Mouse (Mus musculus): ENCODE measurements at regions not wholly inside any gene's neighbourhood (a gene's known extent, or its start where the extent isn't known, plus 50 kb on each side); places are given as distances from the start of the nearest gene placed in this dataset.

DNA sequence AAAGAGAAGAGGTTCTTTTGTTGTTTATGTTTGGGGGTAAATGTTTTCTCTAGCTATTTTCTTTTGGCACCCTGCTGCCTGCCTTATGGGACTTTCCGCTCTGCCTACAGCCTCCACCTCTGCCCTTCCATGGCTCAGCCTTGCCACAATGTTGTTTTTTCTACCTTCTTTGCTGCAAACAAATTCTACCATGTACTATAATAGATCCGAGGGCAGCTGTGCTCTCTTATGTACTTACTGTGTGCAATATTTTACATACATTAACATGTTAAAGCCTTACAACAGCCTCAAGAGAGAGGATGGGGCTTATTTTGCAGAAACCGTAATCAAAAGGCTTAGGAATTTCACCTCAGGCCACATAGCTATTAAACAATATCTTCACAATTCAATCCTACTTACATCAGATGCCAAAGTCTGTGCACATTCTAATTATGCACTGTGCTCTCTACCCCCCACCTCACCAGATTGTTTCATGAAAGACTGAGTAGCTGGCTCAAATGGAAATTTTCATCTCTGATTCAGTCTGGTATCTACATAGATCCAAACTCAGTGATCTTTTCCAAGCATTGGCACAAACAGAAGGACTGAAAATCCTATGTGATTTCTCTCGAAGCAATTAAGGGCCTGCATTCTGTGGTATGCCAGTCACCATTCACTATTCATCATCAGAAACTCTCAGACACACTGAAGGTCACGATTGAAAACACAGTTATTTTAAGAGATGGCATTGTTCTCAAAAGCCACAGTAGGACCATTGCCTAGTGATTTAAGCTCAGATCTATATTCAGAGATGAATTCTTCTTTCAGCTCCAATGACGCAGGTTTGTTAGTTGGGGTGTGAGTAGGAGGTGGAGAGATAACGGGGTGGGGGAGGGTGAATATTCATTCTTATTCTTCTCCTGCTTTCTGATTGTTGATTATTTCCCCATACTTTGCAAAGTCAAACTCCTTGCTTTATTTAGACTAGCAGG is 675.2 kb downstream of the Kcna4 start:
- no peak for DNase-seq (ENCODE audit: low read depth, low spot score)
- in situ Hi-C loops (cut with MboI; ENCODE audit: low sequenced_read_pairs in 2 of 2, unreplicated experiment in 2 of 2), result no loop called here
- Histone ChIP-seq H3K36me3 (ENCODE audit: control insufficient read depth, insufficient read depth, low read length, poor library complexity, severe bottlenecking) (no peaks in the 10 kb centered on the region), H3K4me3 (ENCODE audit: insufficient read depth in 1 of 2, low read depth in 1 of 2, low read length in 2 of 2, poor library complexity in 1 of 2, severe bottlenecking in 1 of 2) (no peak overlapping the region), H3K9ac (ENCODE audit: insufficient read depth, low read depth, low read length, poor library complexity, severe bottlenecking) (no peak overlapping the region), H3K4me1 (ENCODE audit: control insufficient read depth in 2 of 2, insufficient read depth in 2 of 2, low read length in 2 of 2, poor library complexity in 1 of 2) (no peaks in the 10 kb centered on the region), H3K9me3 (ENCODE audit: control insufficient read depth, insufficient read depth, low read depth, low read length) (no peaks in the 10 kb centered on the region), H3K27ac (ENCODE audit: insufficient read depth, low read depth, low read length, poor library complexity, severe bottlenecking) (no peak overlapping the region)
- TF ChIP-seq ZNF384 (IDR thresholded peaks at IDR 0.05; ENCODE audit: low read depth, low read length), result no peak
- TF ChIP-seq ZC3H11A (IDR thresholded peaks at IDR 0.05; ENCODE audit: borderline replicate concordance, low read depth, low read length), result no peak
- no peak for TF ChIP-seq HCFC1 (IDR thresholded peaks at IDR 0.05; ENCODE audit: borderline replicate concordance, insufficient read depth, low read length)
- TF ChIP-seq CHD2 (IDR thresholded peaks at IDR 0.05; ENCODE audit: low read depth, low read length), result no peak

DNA sequence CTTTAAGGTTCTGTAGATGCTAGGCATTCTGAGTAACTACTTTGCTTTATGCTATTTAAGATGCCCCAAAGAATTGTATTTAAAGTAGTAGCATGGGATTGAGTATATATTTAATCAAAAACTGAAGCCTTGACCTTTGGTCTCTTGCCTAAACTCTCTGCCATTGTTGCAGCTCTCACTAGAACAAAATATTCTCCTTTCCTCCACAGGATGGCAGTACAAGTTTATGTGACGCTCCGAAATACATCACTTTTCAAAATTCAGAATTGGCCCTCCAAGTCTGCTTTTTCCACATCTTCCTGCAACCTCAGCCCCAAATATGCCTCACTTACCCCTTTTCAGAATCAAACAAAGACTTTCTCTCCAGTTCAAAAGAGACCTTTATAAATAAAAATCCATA is 678.1 kb downstream of the Kcna4 start:
- in situ Hi-C loops (cut with MboI; ENCODE audit: low sequenced_read_pairs in 2 of 2, unreplicated experiment in 2 of 2), result no loop called here
- no peaks in the 10 kb centered on the region for H3K9me3 ChIP-seq (ENCODE audit: control insufficient read depth, insufficient read depth, low read depth, low read length)
- H3K4me1 ChIP-seq (ENCODE audit: control insufficient read depth in 2 of 2, insufficient read depth in 2 of 2, low read length in 2 of 2, poor library complexity in 1 of 2), result no peaks in the 10 kb centered on the region
- no peak for TF ChIP-seq ZNF384 (IDR thresholded peaks at IDR 0.05; ENCODE audit: low read depth, low read length)
- TF ChIP-seq ZC3H11A (IDR thresholded peaks at IDR 0.05; ENCODE audit: borderline replicate concordance, low read depth, low read length), result no peak
- TF ChIP-seq CHD2 (IDR thresholded peaks at IDR 0.05; ENCODE audit: low read depth, low read length), result no peak
- no peak for TF ChIP-seq HCFC1 (IDR thresholded peaks at IDR 0.05; ENCODE audit: borderline replicate concordance, insufficient read depth, low read length)
- no peak for TF ChIP-seq MAFK (IDR thresholded peaks at IDR 0.05; ENCODE audit: insufficient read depth, low read depth, low read length)
- no peaks in the 10 kb centered on the region for H3K36me3 ChIP-seq (ENCODE audit: control insufficient read depth, insufficient read depth, low read length, poor library complexity, severe bottlenecking)
- no peak overlapping the region for H3K27ac ChIP-seq (ENCODE audit: insufficient read depth, low read depth, low read length, poor library complexity, severe bottlenecking)
- no peak for DNase-seq (ENCODE audit: low read depth, low spot score)
- no peak overlapping the region for H3K9ac ChIP-seq (ENCODE audit: insufficient read depth, low read depth, low read length, poor library complexity, severe bottlenecking)
- no peak overlapping the region for H3K4me3 ChIP-seq (ENCODE audit: insufficient read depth in 1 of 2, low read depth in 1 of 2, low read length in 2 of 2, poor library complexity in 1 of 2, severe bottlenecking in 1 of 2)

DNA sequence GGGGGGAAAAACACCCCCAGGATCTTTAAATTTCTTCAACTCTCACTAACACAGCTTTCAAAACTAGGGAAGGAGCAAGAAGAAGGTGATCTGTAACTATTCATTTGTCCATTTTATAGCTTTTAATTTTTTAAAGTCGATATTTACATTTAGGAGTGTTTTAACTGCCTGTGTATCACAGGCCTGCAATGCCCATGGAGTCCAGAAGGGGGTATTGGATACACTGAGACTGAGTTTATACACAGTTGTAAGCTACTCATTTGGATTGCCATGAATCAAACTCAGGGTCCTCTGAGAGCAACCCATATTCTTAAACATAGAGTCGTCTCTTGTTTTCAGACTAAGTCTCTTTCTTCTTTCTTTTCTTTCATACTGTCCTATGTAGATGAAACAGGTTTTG is 679.1 kb downstream of the Kcna4 start:
- in situ Hi-C loops (cut with MboI; ENCODE audit: low sequenced_read_pairs in 2 of 2, unreplicated experiment in 2 of 2), result no loop called here
- Histone ChIP-seq H3K9ac (ENCODE audit: insufficient read depth, low read depth, low read length, poor library complexity, severe bottlenecking) (no peak overlapping the region), H3K36me3 (ENCODE audit: control insufficient read depth, insufficient read depth, low read length, poor library complexity, severe bottlenecking) (no peaks in the 10 kb centered on the region), H3K9me3 (ENCODE audit: control insufficient read depth, insufficient read depth, low read depth, low read length) (no peaks in the 10 kb centered on the region), H3K4me1 (ENCODE audit: control insufficient read depth in 2 of 2, insufficient read depth in 2 of 2, low read length in 2 of 2, poor library complexity in 1 of 2) (no peaks in the 10 kb centered on the region), H3K27ac (ENCODE audit: insufficient read depth, low read depth, low read length, poor library complexity, severe bottlenecking) (no peak overlapping the region), H3K4me3 (ENCODE audit: insufficient read depth in 1 of 2, low read depth in 1 of 2, low read length in 2 of 2, poor library complexity in 1 of 2, severe bottlenecking in 1 of 2) (no peak overlapping the region)
- no peak for DNase-seq (ENCODE audit: low read depth, low spot score)
- TF ChIP-seq MAFK (IDR thresholded peaks at IDR 0.05; ENCODE audit: insufficient read depth, low read depth, low read length) (no peak), ZC3H11A (IDR thresholded peaks at IDR 0.05; ENCODE audit: borderline replicate concordance, low read depth, low read length) (no peak), HCFC1 (IDR thresholded peaks at IDR 0.05; ENCODE audit: borderline replicate concordance, insufficient read depth, low read length) (no peak), ZNF384 (IDR thresholded peaks at IDR 0.05; ENCODE audit: low read depth, low read length) (no peak), CHD2 (IDR thresholded peaks at IDR 0.05; ENCODE audit: low read depth, low read length) (no peak)

DNA sequence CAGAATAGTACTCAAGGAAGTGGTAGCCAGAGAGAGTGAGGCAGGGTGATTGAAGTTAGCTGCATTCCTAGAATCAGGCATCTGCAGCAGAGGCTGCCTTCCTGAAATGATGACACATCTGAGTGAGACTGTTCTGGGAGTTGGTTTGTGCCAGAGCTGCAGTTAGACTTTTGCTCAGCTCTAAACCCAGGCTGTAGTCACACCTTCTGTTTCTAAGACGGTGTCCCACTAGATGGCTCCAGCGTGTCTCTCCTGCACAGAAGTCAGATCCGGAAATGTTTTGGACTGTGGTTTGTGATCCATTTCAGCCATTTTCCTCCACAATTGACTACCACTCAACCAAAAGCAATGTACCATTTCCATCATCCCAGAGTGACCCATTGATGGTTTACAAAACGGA is 683.1 kb downstream of the Kcna4 start:
- no peaks in the 10 kb centered on the region for H3K4me1 ChIP-seq (ENCODE audit: control insufficient read depth in 2 of 2, insufficient read depth in 2 of 2, low read length in 2 of 2, poor library complexity in 1 of 2)
- TF ChIP-seq ZNF384 (IDR thresholded peaks at IDR 0.05; ENCODE audit: low read depth, low read length), result no peak
- TF ChIP-seq ZC3H11A (IDR thresholded peaks at IDR 0.05; ENCODE audit: borderline replicate concordance, low read depth, low read length), result no peak
- TF ChIP-seq CHD2 (IDR thresholded peaks at IDR 0.05; ENCODE audit: low read depth, low read length), result no peak
- no peak for TF ChIP-seq MAFK (IDR thresholded peaks at IDR 0.05; ENCODE audit: insufficient read depth, low read depth, low read length)
- no peak for TF ChIP-seq HCFC1 (IDR thresholded peaks at IDR 0.05; ENCODE audit: borderline replicate concordance, insufficient read depth, low read length)
- no peaks in the 10 kb centered on the region for H3K36me3 ChIP-seq (ENCODE audit: control insufficient read depth, insufficient read depth, low read length, poor library complexity, severe bottlenecking)
- DNase-seq (ENCODE audit: low read depth, low spot score), result no peak
- in situ Hi-C loops (cut with MboI; ENCODE audit: low sequenced_read_pairs in 2 of 2, unreplicated experiment in 2 of 2), result no loop called here
- H3K4me3 ChIP-seq (ENCODE audit: insufficient read depth in 1 of 2, low read depth in 1 of 2, low read length in 2 of 2, poor library complexity in 1 of 2, severe bottlenecking in 1 of 2), result no peak overlapping the region
- H3K9me3 ChIP-seq (ENCODE audit: control insufficient read depth, insufficient read depth, low read depth, low read length), result no peaks in the 10 kb centered on the region
- H3K9ac ChIP-seq (ENCODE audit: insufficient read depth, low read depth, low read length, poor library complexity, severe bottlenecking), result no peak overlapping the region
- no peak overlapping the region for H3K27ac ChIP-seq (ENCODE audit: insufficient read depth, low read depth, low read length, poor library complexity, severe bottlenecking)

Measured in ES-E14 (cell line).